Mouse (Mus musculus) ES-Bruce4 (cell line): Measurements from ENCODE around the gene Magi1. TPM values are rescaled to one million over a fixed set of nuclear protein-coding genes. Genes with fewer than 3 reads are reported as not detected.
"Not testable (repeated sequence)": the region's sequence is repeated elsewhere in the genome, so short reads cannot be mapped to it uniquely, and the experiment has no call there.

Experiments used
- H3K27ac ChIP-seq: 2 replicates; pipeline ENCODE4 v1.5.1; 2012; ENCODE audit warnings: low read length, inconsistent platforms; ENCODE audit not compliant: insufficient read depth
- H3K27me3 ChIP-seq: 2 replicates; pipeline ENCODE4 v1.6.1; 2012; ENCODE audit warnings: mild to moderate bottlenecking, low read length, inconsistent platforms; ENCODE audit not compliant: control insufficient read depth, poor library complexity, insufficient read depth, severe bottlenecking
- H3K36me3 ChIP-seq: 2 replicates; pipeline ENCODE4 v1.6.1; 2012; ENCODE audit warnings: inconsistent platforms, mild to moderate bottlenecking, low read length, moderate library complexity; ENCODE audit not compliant: control insufficient read depth, poor library complexity, insufficient read depth, severe bottlenecking
- H3K4me1 ChIP-seq: one replicate; pipeline ENCODE4 v1.8.1; 2011; ENCODE audit warnings: low read length; ENCODE audit not compliant: control insufficient read depth, insufficient read depth
- H3K4me3 ChIP-seq: 2 replicates; pipeline ENCODE4 v1.5.1; 2011; ENCODE audit warnings: low read depth, mild to moderate bottlenecking, low read length
- H3K9ac ChIP-seq: 2 replicates; pipeline ENCODE4 v1.6.1; 2012; ENCODE audit warnings: low read depth, mild to moderate bottlenecking, inconsistent platforms; ENCODE audit not compliant: poor library complexity, severe bottlenecking
- H3K9me3 ChIP-seq: replicated peaks from 2 replicates; pipeline ENCODE4 v1.6.1; 2012; ENCODE audit warnings: mild to moderate bottlenecking, low read length, inconsistent platforms; ENCODE audit not compliant: control insufficient read depth, poor library complexity, insufficient read depth, severe bottlenecking
- CTCF ChIP-seq: IDR thresholded peaks from one replicate; pipeline ENCODE4 v1.8.1; 2011; ENCODE audit warnings: low read depth, low read length
- EP300 ChIP-seq: IDR thresholded peaks from 2 replicates; pipeline ENCODE4 v1.6.1; 2011; ENCODE audit warnings: low read depth, low read length; ENCODE audit not compliant: insufficient read depth
- POLR2A ChIP-seq: IDR thresholded peaks from one replicate; pipeline ENCODE4 v1.8.1; 2011; ENCODE audit warnings: low read length; ENCODE audit not compliant: insufficient read depth
- polyA plus RNA-seq: library from polyadenylated mRNA; stranded (reverse); fragments of >200 nt; gene quantifications from 2 replicates; pipeline ENCODE4 v1.2.4, GENCODE M21; 2011; ENCODE audit warnings: low read depth; ENCODE audit not compliant: missing spikeins, insufficient read depth, insufficient read length

The Magi1 gene
- polyA plus RNA-seq, 1 experiment = 22.4 TPM

- H3K4me3 ChIP-seq = no peak overlapping the region
- no peaks in the 10 kb centered on the region for H3K4me1 ChIP-seq
- no peaks in the 10 kb centered on the region for H3K27me3 ChIP-seq
- TF ChIP-seq CTCF (peak; percentile 86), POLR2A (no peak), EP300 (0 out of 2 replicates have a peak, but pooled peaks have one; percentile 8)
- H3K9me3 ChIP-seq = no peaks in the 10 kb centered on the region
- H3K36me3 ChIP-seq = no peaks in the 10 kb centered on the region
- H3K27ac ChIP-seq = no peak overlapping the region; the same call in 1 of the 2 replicates
- H3K9ac ChIP-seq = peak overlapping the region; percentile 36; the same call in 1 of the 2 replicates
Measured at GRCm38 (mm10) chr6:93657187-93657974, 626.3 kb downstream of the Magi1 start.

GRCm38 (mm10) chr6:93648581-93649230 is 635.0 kb downstream of the Magi1 start:
- H3K27ac ChIP-seq = peak overlapping the region; percentile 89
- TF ChIP-seq EP300 (peak; percentile 97), CTCF (no peak)

GRCm38 (mm10) chr6:93629735-93630291 is 653.9 kb downstream of the Magi1 start:
- H3K9me3 ChIP-seq, H3K36me3 ChIP-seq, H3K9ac ChIP-seq, H3K27me3 ChIP-seq, H3K4me3 ChIP-seq, H3K4me1 ChIP-seq: not testable (repeated sequence)
- peak overlapping the region; percentile 71 for H3K27ac ChIP-seq
- TF ChIP-seq EP300 (peak; percentile 97), CTCF (peak; percentile 32)

More at GRCm38 (mm10) chr6:93648581-93649230, 635.0 kb downstream of the Magi1 start:
- Histone ChIP-seq H3K9me3 (no peaks in the 10 kb centered on the region), H3K9ac (no peak overlapping the region), H3K4me1 (peaks cover 10% of the 10 kb centered on the region), H3K36me3 (no peaks in the 10 kb centered on the region), H3K27me3 (no peaks in the 10 kb centered on the region), H3K4me3 (no peak overlapping the region)

- Histone ChIP-seq H3K9me3 (peaks cover 4% of the 10 kb centered on the region; the same call in 1 of the 2 replicates), H3K27ac (no peak overlapping the region), H3K4me1 (peaks cover 7% of the 10 kb centered on the region), H3K9ac (no peak overlapping the region), H3K27me3 (no peaks in the 10 kb centered on the region), H3K36me3 (peaks cover 3% of the 10 kb centered on the region; the same call in 1 of the 2 replicates), H3K4me3 (no peak overlapping the region)
- TF ChIP-seq CTCF = no peak
- no peak for TF ChIP-seq POLR2A
- TF ChIP-seq EP300 = no peak
Measured at GRCm38 (mm10) chr6:93627200-93627599, 656.5 kb downstream of the Magi1 start.

Other genes with a start within 250 kb of the Magi1 start
- gene Slc25a26, start 216.4 kb upstream of the Magi1 start, polyA plus RNA-seq = 10.5 and 11.0 TPM in 2 replicates